Mouse (Mus musculus) ovary, postnatal 10 days (tissue): ENCODE measurements around the gene Zfhx3.
"Not testable (repeated sequence)": the region's sequence is repeated elsewhere in the genome, so short reads cannot be mapped to it uniquely, and the experiment has no call there.

ENCODE experiments used
- DNase-seq: peaks from one replicate; pipeline ENCODE4 v3.0.0; 2022; ENCODE audit warnings: low spot score

The Zfhx3 gene

DNA sequence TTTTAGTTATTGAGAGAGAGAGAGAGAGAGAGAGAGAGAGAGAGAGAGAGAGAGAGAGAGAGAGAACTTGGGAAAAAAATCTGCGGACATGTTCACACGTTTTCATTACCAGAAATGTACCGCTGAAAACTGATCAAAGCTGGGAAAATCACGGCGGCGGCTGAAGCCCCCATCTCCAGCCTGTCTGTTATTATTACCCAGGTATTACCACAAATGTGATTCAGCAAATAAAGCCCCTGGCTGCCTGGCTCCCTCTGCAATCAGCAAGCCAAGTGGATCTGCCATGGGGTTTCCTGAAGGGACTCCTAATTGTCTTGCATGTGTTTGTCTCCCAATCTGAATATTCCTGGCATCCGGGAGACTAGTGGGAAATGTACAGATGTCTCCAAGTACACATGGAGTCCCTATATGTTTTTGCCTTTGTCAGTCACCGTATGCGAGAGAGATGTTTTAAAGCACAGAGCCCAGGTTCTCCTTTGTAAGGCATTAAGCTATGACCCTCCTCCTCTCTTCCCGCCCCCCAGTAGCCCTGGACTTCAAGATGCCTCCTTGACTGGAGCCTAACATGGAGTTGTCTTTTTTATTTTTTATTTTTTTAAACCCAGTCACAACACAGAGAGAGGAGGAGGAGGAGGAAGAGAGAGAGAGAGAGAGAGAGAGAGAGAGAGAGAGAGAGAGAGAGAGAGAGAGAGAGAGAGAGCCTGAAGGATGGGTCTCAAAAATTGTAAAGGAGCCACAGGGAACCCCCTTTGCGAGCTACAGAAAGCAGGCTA is at the start of gene Zfhx3:
Gene Zfhx3 (plus strand): TSS at position 723 of the 773 bp plus-strand sequence.
- DNase-seq, result no peak

DNA sequence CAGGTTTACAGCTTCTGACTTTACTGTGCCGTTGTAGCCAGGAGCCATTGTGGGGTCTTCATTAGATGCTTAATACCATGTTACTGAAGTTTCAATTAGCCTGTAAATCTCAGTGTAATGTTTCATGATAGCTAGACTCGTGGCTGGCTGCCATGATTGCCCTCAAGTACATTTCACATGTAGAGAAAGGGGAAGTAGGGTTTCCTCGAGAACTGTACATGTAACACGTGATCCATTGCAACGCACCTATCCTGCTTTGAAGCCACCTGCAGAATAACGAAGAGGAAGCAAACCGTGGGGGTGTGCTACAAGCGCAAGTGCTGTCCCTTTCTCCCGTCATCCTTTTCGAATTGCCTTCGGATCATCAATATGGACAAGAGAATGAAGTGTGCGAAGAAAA is 23.5 kb upstream of the Zfhx3 start:
- no peak for DNase-seq

GRCm38 (mm10) chr8:107926149-107926548 is 16.3 kb upstream of the Zfhx3 start:
- no peak for DNase-seq

DNA sequence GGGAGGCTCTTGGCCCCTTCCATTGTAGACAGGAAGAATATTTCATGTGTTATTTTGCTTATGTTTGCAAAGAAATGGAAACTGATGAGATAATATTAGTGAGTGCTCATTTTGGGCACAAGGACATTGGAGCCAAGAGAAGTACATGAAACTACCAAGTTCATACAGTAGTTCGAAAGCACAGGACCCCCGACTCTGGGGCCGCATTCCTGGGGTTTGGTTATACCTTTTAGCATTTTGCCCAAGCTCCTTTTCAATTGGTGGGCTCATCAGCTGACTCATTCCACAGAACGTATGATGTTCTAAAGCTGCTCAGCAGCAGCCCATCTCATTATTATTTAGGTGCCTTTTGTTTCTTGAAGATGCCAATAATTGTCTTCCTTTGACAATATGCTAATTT is 5.7 kb upstream of the Zfhx3 start:
- DNase-seq, result no peak

DNA sequence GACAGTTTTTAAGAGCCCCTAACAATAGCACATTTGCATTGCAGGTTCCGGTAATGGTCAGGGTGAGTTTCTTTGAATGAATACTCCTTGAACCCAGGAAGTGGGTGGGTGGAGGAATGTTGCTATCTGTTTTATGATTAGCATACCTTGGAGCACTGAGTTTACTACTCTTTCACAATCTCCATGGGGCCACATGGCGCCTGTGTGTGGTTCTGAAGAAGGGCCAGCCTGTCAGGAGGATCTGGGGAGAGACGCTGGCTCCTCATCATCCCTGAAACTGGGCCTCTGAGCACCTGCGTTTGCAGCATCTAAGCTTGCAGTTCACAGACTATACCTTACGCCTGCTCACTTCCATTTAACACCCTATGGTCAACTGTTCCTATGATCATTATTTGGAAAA is 4.2 kb upstream of the Zfhx3 start:
- DNase-seq, result not testable (repeated sequence)

GRCm38 (mm10) chr8:107940181-107940580 is 2.3 kb upstream of the Zfhx3 start:
- no peak for DNase-seq

DNA sequence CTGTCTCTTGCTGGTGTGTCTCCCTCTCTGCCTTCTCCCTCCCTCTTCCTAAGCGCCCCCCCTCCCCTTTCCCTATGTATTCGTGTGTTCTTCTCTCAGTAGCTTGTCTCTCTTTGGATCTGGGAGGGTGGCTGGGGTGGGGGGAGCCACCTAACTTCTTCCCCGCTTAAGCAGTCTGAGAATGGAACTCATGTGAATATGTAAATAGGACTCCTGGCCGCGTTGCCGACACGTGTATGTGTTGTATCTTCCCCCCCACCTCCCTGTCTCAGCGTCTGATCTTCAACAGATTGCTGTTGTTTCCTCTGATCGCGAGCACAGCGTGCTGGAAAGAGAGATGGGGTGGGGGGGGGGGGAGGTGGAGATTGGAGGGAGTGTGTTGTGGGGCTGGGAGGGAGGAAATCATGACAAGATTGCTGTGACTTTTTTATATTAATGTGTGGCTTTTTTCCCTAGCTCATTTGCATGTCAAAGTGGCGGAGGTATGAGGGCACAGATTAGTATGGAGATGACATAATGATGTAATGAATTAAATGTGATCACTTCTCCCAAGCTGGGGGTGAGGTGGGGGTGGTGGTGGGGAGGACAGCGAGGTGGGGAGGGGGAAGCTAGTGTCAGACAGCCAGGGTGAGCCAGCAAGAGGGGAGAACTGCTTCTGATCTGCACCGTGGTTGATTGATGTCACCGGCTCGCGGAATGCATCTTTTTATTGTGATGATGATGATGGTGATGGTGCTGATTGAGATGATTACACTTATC is 487 bp downstream of the Zfhx3 start:
- no peak for DNase-seq

DNA sequence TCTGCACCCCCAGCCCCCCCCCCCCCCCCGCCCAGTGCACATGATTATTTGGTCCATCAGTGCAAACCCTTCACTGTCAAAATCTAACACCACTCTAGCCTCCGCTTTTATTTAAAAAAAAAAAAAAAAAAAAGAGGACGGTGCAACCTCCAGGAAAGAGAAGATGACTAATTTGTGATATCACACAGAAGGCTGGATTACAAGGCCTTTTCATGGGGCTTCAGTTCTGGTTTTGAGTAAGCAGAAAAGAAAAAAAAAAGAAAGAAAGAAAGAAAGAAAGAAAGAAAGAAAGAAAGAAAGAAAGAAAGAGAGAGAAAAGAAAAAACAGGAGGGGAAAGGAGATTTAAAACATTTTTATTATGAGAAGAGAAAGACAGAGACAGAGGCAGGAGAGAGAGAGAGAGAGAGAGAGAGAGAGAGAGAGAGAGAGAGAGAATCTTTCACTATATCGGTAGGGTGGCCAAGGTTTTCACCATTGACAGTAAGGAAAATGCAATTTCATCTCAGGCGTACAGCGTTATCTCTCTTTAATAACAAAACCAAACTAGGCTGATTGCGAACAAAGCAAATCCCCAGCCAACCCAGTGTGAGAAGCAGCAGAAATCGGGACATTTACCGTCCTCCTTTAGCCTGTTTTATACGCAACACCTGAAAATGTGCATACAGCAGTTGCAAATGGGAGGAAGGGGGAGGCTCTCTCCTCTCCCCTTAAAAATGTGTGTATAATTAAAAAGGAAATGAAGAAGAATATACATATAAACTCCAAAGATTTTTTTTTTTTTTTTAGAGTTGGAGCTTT is 1.3 kb downstream of the Zfhx3 start:
- DNase-seq, result no peak

DNA sequence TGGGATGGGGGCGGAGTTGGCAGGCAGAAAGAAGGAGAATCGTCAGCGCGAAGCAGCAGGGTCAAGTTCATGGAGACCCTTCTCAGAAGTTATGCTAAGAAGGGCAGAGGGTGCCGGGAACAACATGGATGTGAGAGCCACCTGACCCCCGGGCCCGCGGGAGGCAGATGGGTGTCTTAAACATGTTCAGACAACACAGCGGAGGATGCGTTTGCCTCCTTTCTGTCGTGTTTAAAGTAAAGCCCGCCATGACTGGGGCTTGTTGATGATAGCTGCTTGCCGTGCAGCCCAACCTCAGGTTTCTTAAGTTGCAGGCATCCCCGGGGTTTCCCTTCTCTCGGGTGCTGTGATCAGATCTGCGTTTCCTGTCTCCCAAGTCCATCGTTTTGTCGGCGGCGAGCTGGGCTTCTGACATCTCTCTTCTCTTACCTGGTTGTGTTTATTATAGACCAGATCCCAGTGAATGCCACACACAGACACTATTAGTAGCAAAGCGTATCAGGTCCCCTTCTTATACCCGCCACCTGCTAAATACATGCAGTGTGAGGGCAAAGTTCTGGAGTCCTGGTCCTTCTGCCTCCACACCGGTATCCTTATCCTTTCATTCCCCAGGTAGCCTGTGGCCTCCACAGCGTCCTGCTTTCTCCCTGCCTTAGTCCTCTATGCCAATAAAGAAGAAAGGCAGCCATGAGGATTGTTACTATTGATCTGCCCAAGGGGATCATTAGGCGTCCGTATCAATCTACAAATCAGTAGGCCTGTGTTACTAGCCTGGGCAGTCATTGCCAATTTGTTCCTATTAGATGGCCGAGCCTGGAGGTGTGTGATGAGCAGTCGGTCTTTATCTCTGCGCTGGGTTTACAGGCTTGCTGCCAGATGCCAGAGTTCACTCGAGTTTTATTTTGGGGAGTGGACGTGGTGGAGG is 2.5 kb downstream of the Zfhx3 start:
- no peak for DNase-seq

DNA sequence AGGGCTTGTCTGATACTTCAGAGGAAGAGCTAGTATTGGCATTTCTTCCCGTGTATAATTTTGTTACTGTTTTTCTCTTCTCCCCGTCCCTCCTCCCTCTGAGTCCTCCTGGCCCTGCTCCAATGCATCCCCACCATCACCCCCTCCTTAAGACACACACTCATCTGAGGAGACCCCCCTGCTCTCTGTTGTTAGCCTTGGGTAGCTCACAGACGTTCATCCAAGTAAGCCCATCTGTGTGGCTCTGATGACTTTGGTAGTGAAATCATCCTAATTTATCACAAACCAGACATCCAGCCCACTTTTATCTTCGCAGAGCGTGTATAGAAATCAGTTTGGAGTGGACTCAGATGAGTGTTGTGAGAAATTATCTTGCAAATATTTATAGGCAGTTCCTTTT is 4.4 kb downstream of the Zfhx3 start:
- DNase-seq, result no peak

- DNase-seq, result no peak
Measured at GRCm38 (mm10) chr8:107955887-107956286, 13.4 kb downstream of the Zfhx3 start.

DNA sequence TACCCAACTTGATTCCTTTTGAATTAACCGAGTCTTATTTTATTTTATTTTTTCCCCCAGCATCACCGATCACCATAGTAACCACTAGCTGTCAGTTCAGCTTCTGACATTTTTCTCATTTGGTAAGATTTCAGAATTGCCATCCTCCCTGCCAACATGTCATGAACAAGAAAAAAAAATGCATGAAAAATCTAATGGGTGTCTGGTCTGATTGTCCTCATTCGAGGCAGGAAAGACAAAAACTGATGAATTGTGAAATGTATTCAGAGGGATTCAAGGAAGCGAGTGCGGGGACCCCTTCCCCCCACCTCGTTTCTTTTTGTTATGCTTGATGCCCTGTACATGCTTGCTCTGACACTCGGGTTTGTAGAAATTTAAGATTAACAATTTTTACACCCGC is 15.1 kb downstream of the Zfhx3 start:
- DNase-seq, result no peak

DNA sequence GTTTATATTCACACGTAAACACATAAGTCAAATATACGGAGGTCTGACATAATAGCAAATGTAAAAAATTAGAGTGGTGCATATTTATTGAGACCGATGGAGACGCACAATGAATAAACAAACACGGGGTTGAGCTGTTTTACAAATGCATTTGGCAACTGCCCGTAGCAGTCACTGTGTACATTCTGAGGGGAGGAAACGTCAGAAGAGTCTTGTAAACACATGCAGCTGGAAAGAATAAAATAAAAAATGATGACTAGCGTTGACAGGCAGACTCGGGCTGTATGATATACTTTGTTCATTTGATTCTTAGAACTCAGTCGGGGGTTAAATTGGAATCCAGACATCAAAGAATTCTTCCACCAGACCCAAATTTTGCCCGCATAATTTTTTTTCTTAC is 18.0 kb downstream of the Zfhx3 start:
- no peak for DNase-seq

DNA sequence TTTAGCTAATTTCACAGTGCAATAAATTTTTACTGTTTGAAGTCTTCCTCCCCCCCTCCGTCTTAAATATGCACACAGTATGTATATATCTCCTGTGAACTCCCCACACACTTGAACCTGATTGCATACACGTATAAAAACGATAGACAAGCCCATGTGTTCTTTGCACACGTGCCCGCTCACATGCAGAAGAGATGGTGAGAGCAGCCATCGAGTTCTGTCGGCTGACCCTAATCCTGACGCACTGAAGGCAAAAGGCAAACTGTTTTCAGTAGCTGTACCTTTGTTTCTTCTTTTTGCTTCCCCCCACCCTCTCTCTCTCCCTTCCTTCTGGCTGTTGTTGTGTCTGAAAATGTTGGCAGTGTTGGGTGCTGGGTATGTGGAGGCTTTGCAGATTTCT is 18.4 kb downstream of the Zfhx3 start:
- no peak for DNase-seq

DNA sequence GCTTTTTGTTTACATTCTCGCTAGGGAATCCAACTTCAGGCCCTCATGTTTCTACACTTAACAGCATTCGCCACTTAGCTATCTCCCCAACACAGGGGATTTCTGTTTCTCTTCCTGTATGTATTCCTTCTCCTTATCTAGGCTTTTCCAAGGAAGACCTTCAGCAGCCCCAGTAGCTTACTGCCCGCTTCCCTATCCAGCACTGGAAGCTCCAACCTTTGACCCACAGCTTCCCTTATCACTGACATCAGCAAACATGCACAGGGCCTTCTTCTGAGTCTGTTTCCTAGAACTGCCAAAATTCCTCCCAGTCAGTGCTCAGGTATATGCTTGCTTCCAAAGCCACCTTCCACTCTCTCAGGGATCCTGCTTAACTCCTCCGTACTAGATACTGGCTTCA is 29.8 kb downstream of the Zfhx3 start:
- DNase-seq, result no peak

GRCm38 (mm10) chr8:107974451-107974850 is 32.0 kb downstream of the Zfhx3 start:
- no peak for DNase-seq

- DNase-seq, result no peak
Measured at GRCm38 (mm10) chr8:107978247-107978646, 35.8 kb downstream of the Zfhx3 start.

DNA sequence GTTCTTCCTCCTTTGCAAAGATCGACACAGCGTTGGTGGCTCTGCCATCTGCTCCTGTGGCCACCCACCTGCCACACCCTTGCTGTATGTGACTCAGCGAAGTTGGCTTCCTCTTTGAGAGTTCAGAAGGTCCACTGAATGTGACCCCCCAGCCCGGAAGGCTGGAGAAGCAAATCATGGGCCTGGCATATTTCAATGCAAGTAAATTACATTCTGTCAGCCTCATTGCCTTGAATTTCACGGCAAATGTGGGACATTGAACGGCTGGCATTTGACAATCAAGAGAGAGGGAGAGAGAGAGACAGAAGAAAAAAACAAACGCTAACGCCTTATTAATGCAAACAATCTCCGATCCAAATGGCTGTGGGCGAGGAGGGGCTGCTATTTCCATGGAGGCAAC is 38.2 kb downstream of the Zfhx3 start:
- no peak for DNase-seq

GRCm38 (mm10) chr8:107986629-107987028 is 44.2 kb downstream of the Zfhx3 start:
- no peak for DNase-seq

GRCm38 (mm10) chr8:107998874-107999273 is 56.4 kb downstream of the Zfhx3 start:
- DNase-seq, result no peak

DNA sequence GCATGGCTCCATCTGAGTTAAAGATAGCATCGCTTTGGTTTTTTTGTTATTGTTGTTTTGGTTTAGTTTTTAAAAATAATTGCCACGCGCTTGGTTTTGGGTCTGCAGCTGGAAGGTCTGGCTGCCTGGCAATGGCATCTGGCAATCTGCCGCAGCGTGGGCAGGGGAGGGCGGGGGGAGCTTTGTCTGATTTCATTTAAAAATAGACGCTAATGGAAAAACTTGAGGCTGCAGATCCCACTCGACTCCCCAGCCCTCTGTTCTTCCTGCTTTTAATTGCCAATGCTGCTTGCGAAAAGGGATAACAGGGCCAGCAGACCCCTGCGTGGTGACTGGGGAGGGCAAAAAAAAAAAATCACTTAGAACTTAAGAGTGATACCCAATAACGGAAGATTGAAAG is 69.1 kb downstream of the Zfhx3 start:
- DNase-seq, result no peak

- no peak for DNase-seq
Measured at GRCm38 (mm10) chr8:108017727-108018126, 75.3 kb downstream of the Zfhx3 start.
